Mouse (Mus musculus) forebrain, embryonic 11.5 days (tissue): ENCODE data around the gene Zfp811. TPM values are rescaled to one million over a fixed set of nuclear protein-coding genes. Genes with fewer than 3 reads are reported as not detected.

ENCODE experiments used
- ATAC-seq: fragments of 200-750 bp; cut with Nextera tagmentation; replicated peaks from 2 replicates; pipeline ENCODE4 v1.8.0; 2017; ENCODE audit warnings: moderate TSS enrichment; ENCODE audit not compliant: low FRiP score
- DNase-seq: peaks from one replicate; pipeline ENCODE4 v3.0.0-alpha.2; 2017; ENCODE audit warnings: low spot score
- H3K27ac ChIP-seq: fragments of 300-500 bp; sonication (generic); 2 replicates; pipeline ENCODE4 v1.5.1; 2014; ENCODE audit warnings: low read depth, low read length
- H3K27me3 ChIP-seq: fragments of 300-500 bp; sonication (generic); 2 replicates; pipeline ENCODE4 v1.6.1; 2014; ENCODE audit warnings: mild to moderate bottlenecking, low read length, mixed read lengths; ENCODE audit not compliant: control insufficient read depth, insufficient read depth
- H3K36me3 ChIP-seq: fragments of 300-500 bp; sonication (generic); 2 replicates; pipeline ENCODE4 v1.6.1; 2014; ENCODE audit warnings: mild to moderate bottlenecking, low read length, moderate library complexity, mixed read lengths; ENCODE audit not compliant: control insufficient read depth, insufficient read depth
- H3K4me1 ChIP-seq: fragments of 300-500 bp; sonication (generic); replicated peaks from 2 replicates; pipeline ENCODE4 v1.6.1; 2014; ENCODE audit warnings: low read length, mixed read lengths; ENCODE audit not compliant: control insufficient read depth, insufficient read depth
- H3K4me2 ChIP-seq: fragments of 300-500 bp; sonication (generic); 2 replicates; pipeline ENCODE4 v1.6.1; 2014; ENCODE audit warnings: low read depth, mild to moderate bottlenecking, low read length, moderate library complexity, mixed read lengths; ENCODE audit not compliant: severe bottlenecking
- H3K4me3 ChIP-seq: fragments of 300-500 bp; sonication (generic); 2 replicates; pipeline ENCODE4 v1.5.1; 2014; ENCODE audit warnings: low read depth, low read length
- H3K9ac ChIP-seq: fragments of 300-500 bp; sonication (generic); 2 replicates; pipeline ENCODE4 v1.6.1; 2014; ENCODE audit warnings: low read length
- H3K9me3 ChIP-seq: fragments of 300-500 bp; sonication (generic); 2 replicates; pipeline ENCODE4 v1.6.1; 2016; ENCODE audit warnings: low read length, mixed read lengths; ENCODE audit not compliant: control insufficient read depth
- WGBS: fragments of 180-500 bp; shearing (Covaris S2); extraction: QIAGEN DNeasy Blood & Tissue Kit; methylation state at CpG from one replicate; pipeline ENCODE4 v1.1.7; 2014; 5-methylcytosine and 5-hydroxymethylcytosine counted together
- polyA plus RNA-seq: library from polyadenylated mRNA; unstranded; fragments of >200 nt; fragmentation: Nextera tagmentation; extraction: Ambion mirVana; gene quantifications from 2 replicates; pipeline ENCODE4 v1.2.1, GENCODE M21; 2014

Zfp811 gene
- polyA plus RNA-seq, 1 experiment from 2014 or later: 27.4 TPM

GRCm38 (mm10) chr17:32786944-32787343 lies 22.8 kb downstream of the Zfp811 start:
- no peaks in the 10 kb centered on the region for H3K27me3 ChIP-seq
- H3K4me3 ChIP-seq: peak overlapping the region; percentile 87
- H3K36me3 ChIP-seq: peaks cover 13% of the 10 kb centered on the region
- no peak for ATAC-seq
- H3K9ac ChIP-seq: peak overlapping the region; percentile 93
- no peak for DNase-seq
- 74% methylated on average over 6 of the region's 6 CpGs for whole genome bisulfite sequencing
- H3K9me3 ChIP-seq: no peaks in the 10 kb centered on the region; the same call in 1 of the 2 replicates
- H3K27ac ChIP-seq: no peak overlapping the region
- H3K4me2 ChIP-seq: peak overlapping the region; percentile 65
- peaks cover 7% of the 10 kb centered on the region; the same call in 1 of the 2 replicates for H3K4me1 ChIP-seq

GRCm38 (mm10) chr17:32785656-32786055 lies 24.1 kb downstream of the Zfp811 start:
- H3K9ac ChIP-seq: no peak overlapping the region
- ATAC-seq (no peak), DNase-seq (no peak)
- no peak overlapping the region for H3K4me2 ChIP-seq
- no peaks in the 10 kb centered on the region for H3K27me3 ChIP-seq
- peaks cover 13% of the 10 kb centered on the region for H3K36me3 ChIP-seq
- H3K4me1 ChIP-seq: peaks cover 7% of the 10 kb centered on the region; the same call in 1 of the 2 replicates
- H3K4me3 ChIP-seq: no peak overlapping the region
- WGBS: 85% methylated on average over 3 of the region's 3 CpGs
- no peaks in the 10 kb centered on the region; the same call in 1 of the 2 replicates for H3K9me3 ChIP-seq
- no peak overlapping the region for H3K27ac ChIP-seq

- Histone ChIP-seq H3K27ac (no peak overlapping the region), H3K4me1 (no peaks in the 10 kb centered on the region), H3K36me3 (peaks cover 10% of the 10 kb centered on the region; the same call in 1 of the 2 replicates), H3K9ac (no peak overlapping the region), H3K4me2 (no peak overlapping the region), H3K4me3 (no peak overlapping the region), H3K27me3 (no peaks in the 10 kb centered on the region), H3K9me3 (no peaks in the 10 kb centered on the region)
- DNase-seq: no peak
- ATAC-seq: no peak
- 95% methylated on average over 3 of the region's 3 CpGs for WGBS
Observed at GRCm38 (mm10) chr17:32777564-32777963, 32.2 kb downstream of the Zfp811 start.

GRCm38 (mm10) chr17:32771213-32771612 lies 38.5 kb downstream of the Zfp811 start:
- no peak overlapping the region for H3K4me2 ChIP-seq

GRCm38 (mm10) chr17:32766422-32766821 lies 43.3 kb downstream of the Zfp811 start:
- no peak for ATAC-seq
- H3K4me2 ChIP-seq: no peak overlapping the region
- no peak overlapping the region for H3K27ac ChIP-seq
- H3K9ac ChIP-seq: no peak overlapping the region
- WGBS: 94% methylated on average over 2 of the region's 2 CpGs
- no peaks in the 10 kb centered on the region for H3K27me3 ChIP-seq
- no peak for DNase-seq
- peaks cover 20% of the 10 kb centered on the region; the same call in 1 of the 2 replicates for H3K36me3 ChIP-seq
- H3K4me3 ChIP-seq: no peak overlapping the region
- no peaks in the 10 kb centered on the region for H3K4me1 ChIP-seq
- H3K9me3 ChIP-seq: peaks cover 6% of the 10 kb centered on the region; the same call in 1 of the 2 replicates

More at GRCm38 (mm10) chr17:32771213-32771612, 38.5 kb downstream of the Zfp811 start:
- no peak overlapping the region for H3K27ac ChIP-seq
- H3K4me3 ChIP-seq: no peak overlapping the region
- peaks cover 20% of the 10 kb centered on the region; the same call in 1 of the 2 replicates for H3K36me3 ChIP-seq
- no peak for ATAC-seq
- H3K4me1 ChIP-seq: no peaks in the 10 kb centered on the region
- H3K9ac ChIP-seq: no peak overlapping the region
- WGBS: 85% methylated on average over 1 of the region's 1 CpGs
- DNase-seq: no peak
- no peaks in the 10 kb centered on the region; the same call in 1 of the 2 replicates for H3K9me3 ChIP-seq
- no peaks in the 10 kb centered on the region for H3K27me3 ChIP-seq

- WGBS: 74% methylated on average over 5 of the region's 5 CpGs
- no peaks in the 10 kb centered on the region for H3K27me3 ChIP-seq
- H3K9me3 ChIP-seq: no peaks in the 10 kb centered on the region
- no peaks in the 10 kb centered on the region for H3K36me3 ChIP-seq
- no peak overlapping the region for H3K4me2 ChIP-seq
- no peaks in the 10 kb centered on the region for H3K4me1 ChIP-seq
- H3K27ac ChIP-seq: no peak overlapping the region
- H3K9ac ChIP-seq: no peak overlapping the region
- ATAC-seq: no peak
- H3K4me3 ChIP-seq: no peak overlapping the region
- DNase-seq: no peak
Observed at GRCm38 (mm10) chr17:32757331-32757730, 52.4 kb downstream of the Zfp811 start.

GRCm38 (mm10) chr17:32753634-32754033 lies 56.1 kb downstream of the Zfp811 start:
- no peak overlapping the region for H3K4me2 ChIP-seq
- H3K9me3 ChIP-seq: no peaks in the 10 kb centered on the region
- no peaks in the 10 kb centered on the region for H3K36me3 ChIP-seq
- DNase-seq (peak; percentile 64), ATAC-seq (no peak)
- H3K27me3 ChIP-seq: no peaks in the 10 kb centered on the region
- H3K27ac ChIP-seq: no peak overlapping the region
- no peak overlapping the region for H3K9ac ChIP-seq
- 12% methylated on average over 12 of the region's 12 CpGs for WGBS
- H3K4me1 ChIP-seq: no peaks in the 10 kb centered on the region
- no peak overlapping the region for H3K4me3 ChIP-seq

- no peaks in the 10 kb centered on the region for H3K36me3 ChIP-seq
- no peaks in the 10 kb centered on the region for H3K27me3 ChIP-seq
- H3K4me1 ChIP-seq: no peaks in the 10 kb centered on the region
- no peak overlapping the region for H3K9ac ChIP-seq
- H3K9me3 ChIP-seq: no peaks in the 10 kb centered on the region
- H3K27ac ChIP-seq: no peak overlapping the region
- H3K4me3 ChIP-seq: no peak overlapping the region
- no peak overlapping the region for H3K4me2 ChIP-seq
- WGBS: 79% methylated on average over 6 of the region's 6 CpGs
- no peak for ATAC-seq
- no peak for DNase-seq
Observed at GRCm38 (mm10) chr17:32752813-32753360, 56.8 kb downstream of the Zfp811 start.

GRCm38 (mm10) chr17:32750611-32751010 lies 59.1 kb downstream of the Zfp811 start:
- Histone ChIP-seq H3K36me3 (no peaks in the 10 kb centered on the region), H3K27ac (no peak overlapping the region), H3K4me3 (no peak overlapping the region), H3K27me3 (no peaks in the 10 kb centered on the region), H3K9me3 (no peaks in the 10 kb centered on the region), H3K4me2 (no peak overlapping the region), H3K9ac (no peak overlapping the region), H3K4me1 (no peaks in the 10 kb centered on the region)
- 61% methylated on average over 5 of the region's 5 CpGs for WGBS
- ATAC-seq (no peak), DNase-seq (no peak)
